Mouse (Mus musculus) CH12.LX (cell line): ENCODE results near the gene Gm47289.
A peak's percentile ranks its signal among the peaks of the same experiment; 100 is the strongest.

Source experiments
- BHLHE40 ChIP-seq: IDR thresholded peaks from 2 replicates; pipeline ENCODE4 v1.6.1; 2011; ENCODE audit warnings: mild to moderate bottlenecking, low read depth, low read length, improper control_type of control experiment
- CTCF ChIP-seq, 2 experiments: IDR thresholded peaks in 1 of 2; conservative IDR thresholded peaks in 1 of 2; 2 replicates each; pipeline ENCODE4 v1.5.1; 2011 to 2012; ENCODE audit warnings: low read depth in 2 of 2, low read length in 2 of 2, improper control_type of control experiment in 1 of 2, inconsistent platforms in 1 of 2, mild to moderate bottlenecking in 1 of 2, moderate library complexity in 1 of 2
- E2F4 ChIP-seq: IDR thresholded peaks from 2 replicates; pipeline ENCODE4 v1.6.1; 2011; ENCODE audit warnings: low read depth, low read length, improper control_type of control experiment; ENCODE audit not compliant: insufficient replicate concordance
- ELF1 ChIP-seq: IDR thresholded peaks from 2 replicates; pipeline ENCODE4 v1.6.1; 2014; ENCODE audit warnings: low read depth, mild to moderate bottlenecking, inconsistent platforms, low read length, improper control_type of control experiment
- EP300 ChIP-seq: IDR thresholded peaks from 2 replicates; pipeline ENCODE4 v1.6.1; 2011; ENCODE audit warnings: low read length, improper control_type of control experiment
- MAX ChIP-seq: IDR thresholded peaks from 2 replicates; pipeline ENCODE4 v1.6.1; 2011; ENCODE audit warnings: low read length, improper control_type of control experiment
- MYC ChIP-seq: IDR thresholded peaks from 2 replicates; pipeline ENCODE4 v1.6.1; 2011; ENCODE audit warnings: low read depth, mild to moderate bottlenecking, improper control_type of control experiment, low read length
- NELFE ChIP-seq: IDR thresholded peaks from 2 replicates; pipeline ENCODE4 v1.6.1; 2011; ENCODE audit warnings: low read depth, low read length, improper control_type of control experiment
- POLR2A ChIP-seq: IDR thresholded peaks from 2 replicates; pipeline ENCODE4 v1.6.1; 2011; ENCODE audit warnings: low read depth, mild to moderate bottlenecking, improper control_type of control experiment, low read length
- TBP ChIP-seq: conservative IDR thresholded peaks from 2 replicates; pipeline ENCODE4 v1.6.1; 2011; ENCODE audit warnings: low read depth, low read length, improper control_type of control experiment
- UBTF ChIP-seq: IDR thresholded peaks from 2 replicates; pipeline ENCODE4 v1.6.1; 2012; ENCODE audit warnings: low read depth, mild to moderate bottlenecking, inconsistent platforms, low read length, improper control_type of control experiment, moderate library complexity
- USF1 ChIP-seq: IDR thresholded peaks from 2 replicates; pipeline ENCODE4 v1.6.1; 2014; ENCODE audit warnings: low read depth, mild to moderate bottlenecking, inconsistent platforms, low read length, improper control_type of control experiment
- USF2 ChIP-seq: conservative IDR thresholded peaks from 2 replicates; pipeline ENCODE4 v1.6.1; 2011; ENCODE audit warnings: low read depth, low read length, improper control_type of control experiment
- ZNF384 ChIP-seq: IDR thresholded peaks from 2 replicates; pipeline ENCODE4 v1.6.1; 2012; ENCODE audit warnings: low read depth, low read length, improper control_type of control experiment, inconsistent platforms

GRCm38 (mm10) chr9:119192202-119192990 is 33.4 kb downstream of the Gm47289 start:
- no peak for TF ChIP-seq POLR2A
- no peak for TF ChIP-seq EP300
- TF ChIP-seq E2F4: no peak
- TF ChIP-seq ZNF384: no peak
- peak; percentile 76 to 85 for TF ChIP-seq CTCF (conservative IDR thresholded peaks at IDR 0.05 in 1 of 2, IDR thresholded peaks at IDR 0.05 in 1 of 2; ENCODE audit: low read depth in 2 of 2, low read length in 2 of 2)
- no peak for TF ChIP-seq UBTF
- TF ChIP-seq NELFE: no peak
- no peak for TF ChIP-seq USF1
- no peak for TF ChIP-seq ELF1
- TF ChIP-seq USF2: no peak
- TF ChIP-seq MAX: no peak
- no peak for TF ChIP-seq TBP
- TF ChIP-seq BHLHE40: no peak
- no peak for TF ChIP-seq MYC
